Mouse (Mus musculus) CH12.LX (cell line): ENCODE measurements at regions not wholly inside any gene's neighbourhood (a gene's known extent, or its start where the extent isn't known, plus 50 kb on each side); places are given as distances from the start of the nearest gene placed in this dataset.

ENCODE experiments used
- DNase-seq: peaks from one replicate; pipeline ENCODE4 v3.0.0-alpha.2; 2013; ENCODE audit errors: extremely low read depth
- H3K27ac ChIP-seq: 2 replicates; pipeline ENCODE4 v1.5.1; 2012; ENCODE audit warnings: low read depth, mild to moderate bottlenecking, control low read depth, moderate library complexity; ENCODE audit not compliant: insufficient read depth
- H3K27me3 ChIP-seq: replicated peaks from 2 replicates; pipeline ENCODE3; 2012; ENCODE audit warnings: inconsistent platforms
- H3K36me3 ChIP-seq, 2 experiments: replicated peaks in 1 of 2; 2 replicates each; pipeline versions ENCODE3 to v1.6.1; 2012; ENCODE audit warnings: inconsistent platforms in 1 of 2, low read length in 1 of 2, mild to moderate bottlenecking in 1 of 2, mixed read lengths in 1 of 2, moderate library complexity in 1 of 2; ENCODE audit not compliant: control insufficient read depth in 1 of 2, insufficient read depth in 1 of 2
- H3K4me1 ChIP-seq, 2 experiments: 2 replicates each; pipeline ENCODE4 v1.6.1; 2012; ENCODE audit warnings: inconsistent platforms in 1 of 2, moderate library complexity in 1 of 2; ENCODE audit not compliant: insufficient read depth in 2 of 2, control insufficient read depth in 1 of 2
- H3K4me2 ChIP-seq: 2 replicates; pipeline ENCODE4 v1.6.1; 2012; ENCODE audit warnings: low read depth, mild to moderate bottlenecking, control low read depth; ENCODE audit not compliant: poor library complexity, insufficient read depth, severe bottlenecking
- H3K4me3 ChIP-seq, 3 experiments: fragments of 150-350 bp in 1 of 3; sonication (generic) in 1 of 3; replicated peaks in 1 of 3; 2 replicates each; pipeline versions ENCODE3 to v1.5.1; 2011 to 2012; ENCODE audit warnings: low read depth in 2 of 3, low read length in 2 of 3, mild to moderate bottlenecking in 2 of 3, moderate library complexity in 2 of 3, control low read depth in 1 of 3, improper control_type of control experiment in 1 of 3, inconsistent platforms in 1 of 3, mixed read lengths in 1 of 3; ENCODE audit not compliant: poor library complexity in 1 of 3
- H3K79me2 ChIP-seq: replicated peaks from 2 replicates; pipeline ENCODE4 v1.6.1; 2012; ENCODE audit warnings: mild to moderate bottlenecking, moderate library complexity; ENCODE audit not compliant: control insufficient read depth, poor library complexity, insufficient read depth, severe bottlenecking; ENCODE audit errors: extremely low read depth
- H3K9ac ChIP-seq: 2 replicates; pipeline ENCODE4 v1.6.1; 2012; ENCODE audit warnings: low read depth, mild to moderate bottlenecking, control low read depth, moderate library complexity; ENCODE audit not compliant: insufficient read depth
- H3K9me3 ChIP-seq: replicated peaks from 2 replicates; pipeline ENCODE3; 2012; ENCODE audit warnings: low read length, inconsistent platforms, mixed read lengths
- CTCF ChIP-seq, 2 experiments: IDR thresholded peaks in 1 of 2; conservative IDR thresholded peaks in 1 of 2; 2 replicates each; pipeline ENCODE4 v1.5.1; 2011 to 2012; ENCODE audit warnings: low read depth in 2 of 2, low read length in 2 of 2, improper control_type of control experiment in 1 of 2, inconsistent platforms in 1 of 2, mild to moderate bottlenecking in 1 of 2, moderate library complexity in 1 of 2
- ETS1 ChIP-seq: conservative IDR thresholded peaks from 2 replicates; pipeline ENCODE4 v1.6.1; 2012; ENCODE audit warnings: low read depth, mild to moderate bottlenecking, inconsistent platforms, low read length, improper control_type of control experiment, moderate library complexity
- HCFC1 ChIP-seq: IDR thresholded peaks from 2 replicates; pipeline ENCODE4 v1.6.1; 2012; ENCODE audit warnings: low read depth, mild to moderate bottlenecking, inconsistent platforms, low read length, improper control_type of control experiment
- MAZ ChIP-seq: IDR thresholded peaks from 2 replicates; pipeline ENCODE4 v1.6.1; 2012; ENCODE audit warnings: low read depth, mild to moderate bottlenecking, inconsistent platforms, low read length, improper control_type of control experiment, moderate library complexity
- MXI1 ChIP-seq: IDR thresholded peaks from 2 replicates; pipeline ENCODE4 v1.6.1; 2011; ENCODE audit warnings: mild to moderate bottlenecking, low read depth, low read length, improper control_type of control experiment
- MYC ChIP-seq: IDR thresholded peaks from 2 replicates; pipeline ENCODE4 v1.6.1; 2011; ENCODE audit warnings: low read depth, mild to moderate bottlenecking, improper control_type of control experiment, low read length
- PAX5 ChIP-seq: IDR thresholded peaks from 2 replicates; pipeline ENCODE4 v1.6.1; 2012; ENCODE audit warnings: low read length, inconsistent platforms, mixed read lengths
- RAD21 ChIP-seq: IDR thresholded peaks from 2 replicates; pipeline ENCODE4 v1.6.1; 2011; ENCODE audit warnings: low read depth, mild to moderate bottlenecking, low read length, improper control_type of control experiment, moderate library complexity
- RCOR1 ChIP-seq: conservative IDR thresholded peaks from 2 replicates; pipeline ENCODE4 v1.6.1; 2012; ENCODE audit warnings: low read depth, mild to moderate bottlenecking, inconsistent platforms, low read length, improper control_type of control experiment
- SMC3 ChIP-seq: IDR thresholded peaks from 2 replicates; pipeline ENCODE4 v1.6.1; 2011; ENCODE audit warnings: low read depth, low read length, improper control_type of control experiment
- TBP ChIP-seq: conservative IDR thresholded peaks from 2 replicates; pipeline ENCODE4 v1.6.1; 2011; ENCODE audit warnings: low read depth, low read length, improper control_type of control experiment
- TCF12 ChIP-seq: IDR thresholded peaks from 2 replicates; pipeline ENCODE4 v1.6.1; 2014; ENCODE audit warnings: low read depth, mild to moderate bottlenecking, inconsistent platforms, low read length, improper control_type of control experiment
- UBTF ChIP-seq: IDR thresholded peaks from 2 replicates; pipeline ENCODE4 v1.6.1; 2012; ENCODE audit warnings: low read depth, mild to moderate bottlenecking, inconsistent platforms, low read length, improper control_type of control experiment, moderate library complexity
- ZMIZ1 ChIP-seq: IDR thresholded peaks from 2 replicates; pipeline ENCODE4 v1.6.1; 2012; ENCODE audit warnings: low read depth, mild to moderate bottlenecking, inconsistent platforms, low read length, improper control_type of control experiment
- ZNF384 ChIP-seq: IDR thresholded peaks from 2 replicates; pipeline ENCODE4 v1.6.1; 2012; ENCODE audit warnings: low read depth, low read length, improper control_type of control experiment, inconsistent platforms
- dilution Hi-C: fragments of 300-500 bp; cut with MboI; formaldehyde crosslinking; loops from 2 replicates; pipeline ENCODE4 v1.14.3; 2020; ENCODE audit warnings: low sequenced_read_pairs; ENCODE audit not compliant: extremely low pct_unique_long_range_greater_than_20kb, extremely low pct_ligation_motif_present
- in situ Hi-C: fragments of 300-500 bp; cut with MboI; formaldehyde crosslinking; loops from 3 replicates; pipeline ENCODE4 v1.14.3; 2019; ENCODE audit warnings: low sequenced_read_pairs, low pct_ligation_motif_present, low pct_unique_long_range_greater_than_20kb, mixed read lengths

- in situ Hi-C loops, result no loop called here
Measured at GRCm38 (mm10) chr6:25020005-25020772, 64.1 kb upstream of the Tmem229a start.

GRCm38 (mm10) chr6:25013288-25013606 is 57.1 kb upstream of the Tmem229a start:
- no peak overlapping the region for H3K27ac ChIP-seq
- H3K9ac ChIP-seq, result no peak overlapping the region
- H3K4me3 ChIP-seq, result no peak overlapping the region
- no peaks in the 10 kb centered on the region for H3K27me3 ChIP-seq
- no peaks in the 10 kb centered on the region for H3K4me1 ChIP-seq
- TF ChIP-seq TCF12 (no peak), TBP (no peak), ZMIZ1 (no peak), ZNF384 (no peak)
- DNase-seq, result no peak
- no peaks in the 10 kb centered on the region for H3K79me2 ChIP-seq
- in situ Hi-C loops (no loop called here), dilution Hi-C loops (no loop called here)
- no peaks in the 10 kb centered on the region for H3K9me3 ChIP-seq
- H3K4me2 ChIP-seq, result no peak overlapping the region
- no peaks in the 10 kb centered on the region for H3K36me3 ChIP-seq

More at GRCm38 (mm10) chr6:25020005-25020772, 64.1 kb upstream of the Tmem229a start:
- peak; percentile 64 for TF ChIP-seq SMC3
- TF ChIP-seq MYC, result no peak
- no peak for TF ChIP-seq ETS1
- TF ChIP-seq UBTF, result no peak
- no peak for TF ChIP-seq ZNF384
- TF ChIP-seq PAX5, result no peak
- TF ChIP-seq CTCF (conservative IDR thresholded peaks at IDR 0.05 in 1 of 2, IDR thresholded peaks at IDR 0.05 in 1 of 2; ENCODE audit: low read depth in 2 of 2, low read length in 2 of 2), result peak; percentile 8 to 79; a peak in 2 of 4 replicates
- no peak for TF ChIP-seq HCFC1
- peak; percentile 84 for TF ChIP-seq RAD21
- no peak for TF ChIP-seq MXI1
- no peak for TF ChIP-seq MAZ
- no peak for TF ChIP-seq RCOR1
- Histone ChIP-seq H3K79me2 (no peaks in the 10 kb centered on the region), H3K4me1 (no peaks in the 10 kb centered on the region), H3K9me3 (no peaks in the 10 kb centered on the region), H3K9ac (no peak overlapping the region), H3K4me3 (no peak overlapping the region), H3K27me3 (no peaks in the 10 kb centered on the region), H3K4me2 (no peak overlapping the region), H3K36me3 (no peaks in the 10 kb centered on the region), H3K27ac (no peak overlapping the region)
- DNase-seq, result peak; percentile 53
- dilution Hi-C loops, result no loop called here
